Mouse (Mus musculus) cerebellum, adult 2 months (tissue): ENCODE data around the gene Slc47a2.

ENCODE experiments used
- CTCF ChIP-seq: fragments of 200-500 bp; IDR thresholded peaks from 2 replicates; pipeline ENCODE4 v1.5.1; 2011; ENCODE audit warnings: low read depth, mild to moderate bottlenecking, control low read depth, low read length, moderate library complexity, borderline replicate concordance; ENCODE audit not compliant: insufficient read depth
- POLR2A ChIP-seq: fragments of 200-500 bp; IDR thresholded peaks from 2 replicates; pipeline ENCODE4 v1.6.1; 2011; ENCODE audit warnings: low read length, control low read depth, borderline replicate concordance; ENCODE audit not compliant: insufficient read depth

DNA sequence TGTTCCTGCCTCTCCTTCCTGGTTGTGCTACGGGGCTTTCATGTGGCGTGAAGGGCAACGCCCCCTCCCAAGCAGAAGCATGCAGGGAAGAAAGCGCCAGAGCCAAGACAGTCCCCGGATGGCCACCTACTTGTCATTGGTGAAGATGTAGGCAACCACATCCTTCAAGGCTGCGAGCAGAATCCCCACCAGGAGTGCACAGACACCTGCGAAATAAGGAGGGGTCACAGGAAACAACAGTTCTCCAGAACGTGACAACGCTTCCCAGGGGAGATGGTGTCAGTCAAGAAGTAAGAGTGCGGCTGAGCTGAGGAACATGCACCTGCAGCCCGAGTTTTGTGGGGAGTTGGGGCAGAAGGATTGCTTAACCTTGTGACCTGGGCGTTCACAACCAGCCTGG is 32.8 kb downstream of the Slc47a2 start:
- no peak for TF ChIP-seq CTCF
- TF ChIP-seq POLR2A, result no peak
